Mouse (Mus musculus) large intestine, adult 2 months (tissue): ENCODE results near the gene Fdx1l. TPM values are rescaled to one million over a fixed set of nuclear protein-coding genes. Genes with fewer than 3 reads are reported as not detected.
"Not testable (repeated sequence)": the region's sequence is repeated elsewhere in the genome, so short reads cannot be mapped to it uniquely, and the experiment has no call there.

Experiments
- DNase-seq: peaks from one replicate; pipeline ENCODE4 v3.0.0-alpha.2; 2012; ENCODE audit warnings: low read depth, low spot score
- WGBS: fragments of 180-500 bp; shearing (Covaris S2); methylation state at CpG from one replicate; pipeline ENCODE4 v1.1.7; 2018; 5-methylcytosine and 5-hydroxymethylcytosine counted together
- polyA plus RNA-seq: library from polyadenylated mRNA; depleted of rRNA; stranded (reverse); fragments of >200 nt; gene quantifications from 2 replicates; pipeline ENCODE4 v1.2.3, GENCODE M21; 2012

The Fdx1l gene
- polyA plus RNA-seq, 1 experiment = 37.6 TPM

- 84% methylated on average over 9 of the region's 9 CpGs for WGBS
- DNase-seq = no peak
Observed at GRCm38 (mm10) chr9:21081127-21081526, 7.7 kb upstream of the Fdx1l start.

- 89% methylated on average over 3 of the region's 3 CpGs for WGBS
- DNase-seq = no peak
Observed at GRCm38 (mm10) chr9:21075625-21076024, 2.2 kb upstream of the Fdx1l start.

GRCm38 (mm10) chr9:21074173-21074572 is 759 bp upstream of the Fdx1l start:
- no peak for DNase-seq
- 57% methylated on average over 1 of the region's 1 CpGs for WGBS

- 3% methylated on average over 4 of the region's 4 CpGs for WGBS
Observed at GRCm38 (mm10) chr9:21072641-21073040, 773 bp downstream of the Fdx1l start.

GRCm38 (mm10) chr9:21067006-21067684 is 6.3 kb downstream of the Fdx1l start, which contains the start of gene Zglp1:
Zglp1 (minus strand) TSS chr9:21067093.
- no peak for DNase-seq
- WGBS = 87% methylated on average over 27 of the region's 27 CpGs

More at GRCm38 (mm10) chr9:21072641-21073040, 773 bp downstream of the Fdx1l start:
- DNase-seq = no peak

GRCm38 (mm10) chr9:21062928-21063327 is 10.5 kb downstream of the Fdx1l start:
- WGBS = 93% methylated on average over 2 of the region's 2 CpGs
- no peak for DNase-seq

GRCm38 (mm10) chr9:21051578-21051977 is 21.8 kb downstream of the Fdx1l start:
- DNase-seq = no peak
- 58% methylated on average over 10 of the region's 10 CpGs for WGBS

GRCm38 (mm10) chr9:21045235-21045634 is 28.2 kb downstream of the Fdx1l start:
- no peak for DNase-seq
- 46% methylated on average over 3 of the region's 3 CpGs for WGBS

GRCm38 (mm10) chr9:21044785-21045184 is 28.6 kb downstream of the Fdx1l start:
- DNase-seq = not testable (repeated sequence)
- WGBS = 72% methylated on average over 1 of the region's 1 CpGs

GRCm38 (mm10) chr9:21043563-21043962 is 29.9 kb downstream of the Fdx1l start:
- DNase-seq = no peak
- WGBS = 85% methylated on average over 4 of the region's 4 CpGs

GRCm38 (mm10) chr9:21041308-21041707 is 32.1 kb downstream of the Fdx1l start:
- no peak for DNase-seq
- WGBS = 42% methylated on average over 4 of the region's 4 CpGs

GRCm38 (mm10) chr9:21039779-21040178 is 33.6 kb downstream of the Fdx1l start:
- WGBS = 88% methylated on average over 3 of the region's 3 CpGs
- no peak for DNase-seq

- WGBS = 4% methylated on average over 31 of the region's 31 CpGs
- DNase-seq = no peak
Observed at GRCm38 (mm10) chr9:21037481-21037891, 35.9 kb downstream of the Fdx1l start.

GRCm38 (mm10) chr9:21036666-21037065 is 36.7 kb downstream of the Fdx1l start:
- DNase-seq = no peak
- WGBS = 11% methylated on average over 22 of the region's 22 CpGs

- WGBS = 18% methylated on average over 20 of the region's 20 CpGs
- DNase-seq = no peak
Observed at GRCm38 (mm10) chr9:21036161-21036560, 37.3 kb downstream of the Fdx1l start.

GRCm38 (mm10) chr9:21035586-21035985 is 37.8 kb downstream of the Fdx1l start:
- DNase-seq = no peak
- 45% methylated on average over 9 of the region's 9 CpGs for WGBS

- WGBS = 10% methylated on average over 17 of the region's 17 CpGs
Observed at GRCm38 (mm10) chr9:21034481-21035085, 38.8 kb downstream of the Fdx1l start.

GRCm38 (mm10) chr9:21033136-21033535 is 40.3 kb downstream of the Fdx1l start:
- peak; percentile 73 for DNase-seq
- WGBS = under 1% methylated on average over 34 of the region's 34 CpGs

More at GRCm38 (mm10) chr9:21034481-21035085, 38.8 kb downstream of the Fdx1l start:
- DNase-seq = no peak

- WGBS = 3% methylated on average over 7 of the region's 7 CpGs
- DNase-seq = no peak
Observed at GRCm38 (mm10) chr9:21032491-21032890, 40.9 kb downstream of the Fdx1l start.

- DNase-seq = no peak
- WGBS = 1% methylated on average over 35 of the region's 35 CpGs
Observed at GRCm38 (mm10) chr9:21031896-21032351, 41.5 kb downstream of the Fdx1l start, which contains the start of gene Icam5. Icam5 (plus strand) TSS chr9:21032073.
